Mouse (Mus musculus): ENCODE measurements around the gene Mms22l.
"Not testable (repeated sequence)": the region's sequence is repeated elsewhere in the genome, so short reads cannot be mapped to it uniquely, and the experiment has no call there.

The Mms22l gene

GRCm38 (mm10) chr4:24496116-24496952, at the start of gene Mms22l:
Gene Mms22l (plus strand): TSS chr4:24496451.
- peak; percentile 52 for DNase-seq (ENCODE audit: extremely low spot score, low read depth, low spot score)

GRCm38 (mm10) chr4:24484046-24484445, 12.2 kb upstream of the Mms22l start:
- not testable (repeated sequence) for DNase-seq (ENCODE audit: extremely low spot score, low read depth, low spot score)

GRCm38 (mm10) chr4:24496953-24497319, 685 bp downstream of the Mms22l start:
- DNase-seq (ENCODE audit: extremely low spot score, low read depth, low spot score), result no peak

- DNase-seq (ENCODE audit: extremely low spot score, low read depth, low spot score), result no peak
Measured at GRCm38 (mm10) chr4:24509195-24509594, 12.9 kb downstream of the Mms22l start.

- DNase-seq (ENCODE audit: extremely low spot score, low read depth, low spot score), result no peak
Measured at GRCm38 (mm10) chr4:24536989-24537388, 40.7 kb downstream of the Mms22l start.

DNA sequence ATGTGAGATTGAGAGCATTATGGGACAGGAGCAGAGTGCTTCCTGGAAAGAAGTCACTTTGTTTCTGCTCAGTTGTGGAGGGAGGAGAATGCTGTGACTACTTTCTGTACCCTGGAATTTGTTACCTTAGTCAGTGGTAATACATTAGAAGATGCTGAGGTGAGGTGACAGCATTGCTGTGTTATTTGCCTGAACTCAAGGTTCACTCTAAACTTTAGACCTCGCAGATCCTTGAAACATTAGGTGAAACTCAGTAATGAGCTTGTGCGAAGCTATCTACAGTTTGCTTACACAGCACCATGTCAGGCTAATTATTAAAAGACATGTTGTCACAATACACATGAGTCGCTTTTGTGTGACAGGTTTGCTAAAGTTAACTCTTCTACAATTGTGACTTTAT, 47.2 kb downstream of the Mms22l start:
- no peak for DNase-seq (ENCODE audit: extremely low spot score, low read depth, low spot score)

DNA sequence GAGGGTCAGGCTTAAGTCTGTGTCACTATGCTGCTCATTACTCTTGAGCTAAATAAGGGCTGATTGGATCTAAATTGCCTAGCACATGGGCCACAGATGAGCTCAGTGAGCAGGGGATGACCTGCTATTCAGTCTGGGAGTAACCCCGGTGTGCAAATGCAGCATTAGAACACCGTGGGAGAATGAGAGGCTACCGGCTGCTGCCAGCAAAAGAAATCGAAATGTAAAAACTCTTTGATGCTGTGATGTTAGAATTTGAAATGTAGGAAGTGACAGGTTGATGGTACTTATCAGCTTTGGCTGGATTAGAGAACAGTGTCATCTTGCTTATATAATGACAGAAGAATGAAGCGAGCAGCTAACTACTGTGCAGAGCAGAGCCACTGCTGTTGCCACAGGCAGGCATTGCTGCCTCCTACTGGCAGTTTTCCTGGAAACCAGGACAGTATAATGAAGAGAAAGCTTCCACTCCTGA, 48.5 kb downstream of the Mms22l start:
- no peak for DNase-seq (ENCODE audit: extremely low spot score, low read depth, low spot score)

- DNase-seq (ENCODE audit: extremely low spot score, low read depth, low spot score), result no peak
Measured at GRCm38 (mm10) chr4:24556116-24556820, 60.0 kb downstream of the Mms22l start.

DNA sequence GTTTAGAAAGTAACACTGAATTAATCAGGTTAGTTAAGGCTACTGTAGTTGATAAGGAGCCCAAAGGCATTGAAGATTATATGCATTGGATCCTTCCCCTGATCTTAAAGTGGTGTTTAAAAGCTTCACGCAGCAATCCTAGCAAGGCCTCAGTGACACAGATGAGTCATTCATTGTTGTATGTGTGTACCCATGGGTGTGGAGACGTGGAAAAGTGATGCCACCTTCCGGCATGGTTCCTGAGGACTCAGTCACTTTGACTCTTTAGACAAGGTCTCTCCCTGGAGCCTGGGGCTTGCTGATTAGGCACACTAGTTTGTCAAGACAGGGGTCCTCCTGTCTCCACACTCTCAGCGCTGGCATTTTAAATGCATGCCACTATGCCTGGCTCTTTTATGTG, 60.9 kb downstream of the Mms22l start:
- DNase-seq (ENCODE audit: extremely low spot score, low read depth, low spot score), result no peak

DNA sequence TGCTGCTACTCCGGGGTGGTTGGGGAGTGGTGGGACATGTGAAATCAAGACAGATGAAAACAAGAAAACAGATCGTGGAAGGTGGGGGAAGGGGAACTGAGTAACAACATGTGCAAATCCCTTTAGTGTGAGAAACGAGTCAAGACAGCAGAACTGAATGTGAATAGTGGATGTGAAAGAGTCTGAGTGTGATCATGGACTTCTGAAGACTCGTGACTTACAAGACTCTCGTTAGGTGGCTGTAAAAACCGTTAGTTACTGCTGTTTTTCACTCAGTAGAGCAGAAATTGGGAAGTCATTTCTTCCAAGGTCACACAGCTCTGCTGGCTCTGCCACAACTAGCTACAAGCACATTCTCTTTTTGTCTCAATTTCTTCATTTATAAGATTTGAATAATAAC, 71.8 kb downstream of the Mms22l start:
- DNase-seq (ENCODE audit: extremely low spot score, low read depth, low spot score), result no peak

DNA sequence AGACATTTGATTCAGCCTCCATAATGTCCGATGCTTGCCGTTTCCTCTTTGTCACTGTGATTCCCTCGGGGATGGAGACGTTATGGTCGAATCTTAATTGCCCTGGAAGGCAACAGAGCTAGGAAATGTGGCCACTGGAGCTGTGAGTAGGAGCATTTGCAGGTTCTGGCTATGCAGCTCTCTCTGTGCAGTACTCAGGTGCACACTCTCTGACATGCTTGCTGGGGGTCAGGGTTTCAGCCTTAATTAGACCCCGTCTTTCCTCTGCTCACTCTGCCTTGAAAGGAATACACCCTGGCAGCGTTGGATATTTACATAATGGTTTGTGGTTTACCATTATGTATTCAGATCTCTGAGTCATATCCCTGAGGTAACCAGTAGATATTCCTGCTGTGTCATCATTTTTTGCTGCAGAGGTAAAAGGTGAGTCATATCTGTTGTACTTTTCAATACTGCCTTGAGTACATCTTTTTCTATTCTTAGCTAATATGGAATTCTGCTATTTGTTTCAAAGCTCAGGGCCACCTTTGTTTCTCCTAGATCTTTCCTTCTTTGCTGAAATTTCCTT, 72.8 kb downstream of the Mms22l start:
- DNase-seq (ENCODE audit: extremely low spot score, low read depth, low spot score), result no peak

GRCm38 (mm10) chr4:24574276-24574675, 78.0 kb downstream of the Mms22l start:
- DNase-seq (ENCODE audit: extremely low spot score, low read depth, low spot score), result peak; percentile 20

- no peak for DNase-seq (ENCODE audit: extremely low spot score, low read depth, low spot score)
Measured at GRCm38 (mm10) chr4:24577594-24577993, 81.3 kb downstream of the Mms22l start.

DNA sequence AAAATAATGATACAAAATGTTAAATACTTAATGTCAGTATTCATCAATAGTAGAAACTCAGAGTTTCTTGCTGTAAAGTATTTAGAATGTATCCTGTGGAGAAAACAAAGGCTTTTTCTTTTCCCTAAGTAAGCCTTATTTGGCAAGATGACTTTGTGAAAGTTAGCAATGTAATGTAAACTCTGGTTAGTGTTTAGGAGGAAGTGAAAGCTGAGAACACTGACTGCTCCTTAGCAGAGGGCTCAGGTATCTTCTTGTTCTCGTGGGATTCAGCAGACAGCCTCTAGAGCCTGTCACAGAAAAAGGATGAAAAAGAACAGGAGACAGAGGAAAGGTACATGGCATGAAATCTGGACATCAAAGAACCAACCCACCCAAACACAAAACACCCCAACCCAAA, 86.0 kb downstream of the Mms22l start:
- no peak for DNase-seq (ENCODE audit: extremely low spot score, low read depth, low spot score)

- no peak for DNase-seq (ENCODE audit: extremely low spot score, low read depth, low spot score)
Measured at GRCm38 (mm10) chr4:24583997-24584396, 87.7 kb downstream of the Mms22l start.

- DNase-seq (ENCODE audit: extremely low spot score, low read depth, low spot score), result no peak
Measured at GRCm38 (mm10) chr4:24594824-24595223, 98.6 kb downstream of the Mms22l start.

GRCm38 (mm10) chr4:24596942-24597611, 100.8 kb downstream of the Mms22l start:
- DNase-seq (ENCODE audit: extremely low spot score, low read depth, low spot score), result no peak

DNA sequence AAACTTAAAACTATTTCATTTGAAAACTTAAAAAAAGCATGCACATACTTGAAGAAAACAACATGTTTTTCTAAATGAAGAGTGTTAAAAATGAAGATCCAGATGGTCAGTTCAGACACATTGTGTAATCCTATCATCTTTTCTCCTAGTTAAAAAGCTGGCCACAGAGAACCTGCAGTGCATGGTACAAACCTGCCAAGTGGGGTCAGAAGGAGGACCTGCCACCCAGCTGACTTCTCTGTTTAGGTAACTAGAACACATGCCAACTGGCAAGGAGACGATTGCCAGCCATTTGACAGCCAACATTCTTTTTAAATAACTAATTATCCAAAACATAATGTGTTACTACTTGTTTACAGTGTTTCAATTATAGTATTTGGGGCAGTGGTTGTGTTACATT, 102.4 kb downstream of the Mms22l start:
- DNase-seq (ENCODE audit: extremely low spot score, low read depth, low spot score), result no peak

- DNase-seq (ENCODE audit: extremely low spot score, low read depth, low spot score), result no peak
Measured at GRCm38 (mm10) chr4:24601711-24602110, 105.5 kb downstream of the Mms22l start.

- DNase-seq (ENCODE audit: extremely low spot score, low read depth, low spot score), result no peak
Measured at GRCm38 (mm10) chr4:24609085-24609484, 112.8 kb downstream of the Mms22l start.

GRCm38 (mm10) chr4:24609564-24609963, 113.3 kb downstream of the Mms22l start:
- DNase-seq (ENCODE audit: extremely low spot score, low read depth, low spot score), result no peak

All from hindlimb bud, embryonic 11.5 days (tissue).